ENCODE assay signal across 29 mouse cellular contexts in the genomic region with DNA sequence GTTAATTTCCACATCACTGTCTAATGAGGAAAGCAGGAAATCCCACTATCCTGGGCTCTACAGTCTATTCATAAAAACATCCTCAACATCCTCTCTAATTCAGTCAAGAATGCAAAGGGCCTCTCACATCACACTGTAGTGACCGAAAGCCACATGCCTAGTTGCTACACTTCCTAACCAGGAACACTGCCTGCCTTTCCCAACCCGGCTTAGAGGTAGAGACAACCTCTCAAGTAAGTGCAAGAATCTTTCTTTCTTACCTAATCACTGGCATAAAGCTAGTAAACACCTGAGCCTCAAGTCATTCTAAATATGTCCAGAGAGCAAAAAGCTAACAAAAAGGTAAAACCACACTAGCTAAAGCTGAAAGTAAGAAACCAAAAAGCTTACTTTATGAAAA.
DNase-seq lines count a peak whose midpoint lies in the region; ATAC-seq and TF ChIP-seq lines count a peak whose summit lies in the region.
"Had no signal": no experiment of that assay in that cellular context is flagged by ENCODE, and none has a peak within 500 bp of the region (broad histone marks: within the 10 kb centered on the region; RNA-seq: fewer than 3 reads in every experiment).

No protein-coding gene starts in this region.

- WGBS in liver, embryonic 15.5 days (ENCODE audit: insufficient replicate concordance): 57% methylated on average over 2 of the region's 2 CpGs
- WGBS in liver, embryonic 12.5 days (ENCODE audit: insufficient replicate concordance): 70% methylated on average over 2 of the region's 2 CpGs

- no peak for ATAC-seq in liver, embryonic 15.5 days (ENCODE audit: insufficient read depth)
- ATAC-seq in liver, embryonic 12.5 days: no peak
- ATAC-seq in granulocyte monocyte progenitor cell, adult 5-6 weeks (replicated peaks; ENCODE audit: poor library complexity, severe bottlenecking): peak; percentile 84
- ATAC-seq: forebrain, embryonic 14.5 days; intestine, postnatal 0 days; midbrain, embryonic 15.5 days had no signal

- no peak overlapping the region for H3K4me2 ChIP-seq in liver, embryonic 15.5 days
- no peak overlapping the region for H3K4me2 ChIP-seq in liver, embryonic 12.5 days
- H3K4me2 ChIP-seq: hindbrain, embryonic 14.5 days; limb, embryonic 12.5 days; liver, embryonic 13.5 days; midbrain, embryonic 15.5 days; neural tube, embryonic 15.5 days had no signal

- no peak overlapping the region for H3K9ac ChIP-seq in liver, embryonic 15.5 days
- no peak overlapping the region for H3K9ac ChIP-seq in liver, embryonic 12.5 days
- H3K9ac ChIP-seq: hindbrain, embryonic 14.5 days; limb, embryonic 12.5 days; liver, embryonic 13.5 days; midbrain, embryonic 15.5 days; neural tube, embryonic 15.5 days had no signal

- TF ChIP-seq CTCF in layer of hippocampus, adult 2 months (conservative IDR thresholded peaks at IDR 0.05): no peak

- no peaks in the 10 kb centered on the region for H3K9me3 ChIP-seq in liver, embryonic 15.5 days (replicated peaks)
- no peaks in the 10 kb centered on the region for H3K9me3 ChIP-seq in liver, embryonic 12.5 days (replicated peaks)
- H3K9me3 ChIP-seq: limb, embryonic 12.5 days; liver, embryonic 13.5 days; midbrain, embryonic 10.5 days; midbrain, embryonic 15.5 days; neural tube, embryonic 15.5 days had no signal

- H3K27me3 ChIP-seq in liver, embryonic 15.5 days: no peaks in the 10 kb centered on the region
- H3K27me3 ChIP-seq in liver, embryonic 12.5 days (replicated peaks): no peaks in the 10 kb centered on the region
- H3K27me3 ChIP-seq: CH12.LX; limb, embryonic 12.5 days; liver, embryonic 13.5 days; midbrain, embryonic 15.5 days; neural tube, embryonic 15.5 days had no signal

- H3K36me3 ChIP-seq in liver, embryonic 15.5 days (replicated peaks): no peaks in the 10 kb centered on the region
- H3K36me3 ChIP-seq in liver, embryonic 12.5 days: no peaks in the 10 kb centered on the region
- H3K36me3 ChIP-seq: limb, embryonic 12.5 days; liver, embryonic 13.5 days; midbrain, embryonic 15.5 days; neural tube, embryonic 15.5 days had no signal

- no peak overlapping the region for H3K4me3 ChIP-seq in liver, embryonic 15.5 days (replicated peaks)
- no peak overlapping the region for H3K4me3 ChIP-seq in liver, embryonic 12.5 days
- no peak overlapping the region for H3K4me3 ChIP-seq in layer of hippocampus, adult 2 months
- H3K4me3 ChIP-seq: limb, embryonic 12.5 days; liver, embryonic 13.5 days; midbrain, embryonic 10.5 days; midbrain, embryonic 15.5 days; neural tube, embryonic 15.5 days had no signal

- DNase-seq in lung, postnatal 25 days (ENCODE audit: low spot score): peak; percentile 46
- no peak for DNase-seq in lung, postnatal 14 days
- DNase-seq in left cerebral cortex, adult 8-10 months (ENCODE audit: low spot score in 2 of 2): no peak
- no peak for DNase-seq in layer of hippocampus, adult 2 months (ENCODE audit: low spot score in 2 of 2)
- DNase-seq: adrenal gland, adult 8-10 months; cerebellum, adult 11 months; cerebellum, adult 9-10 months; cerebellum, postnatal 36 days; gastrocnemius, postnatal 14 days; heart, postnatal 4 days; kidney, adult 9 months; kidney, postnatal 10 days; layer of hippocampus, adult 9-11 months; liver, embryonic 13.5 days; retina, postnatal 1 day; right cerebral cortex, postnatal 14 days; thymus, postnatal 4 days had no signal

- peak overlapping the region; percentile 1; the same call in 1 of the 2 replicates for H3K27ac ChIP-seq in liver, embryonic 15.5 days (replicated peaks)
- no peak overlapping the region for H3K27ac ChIP-seq in liver, embryonic 12.5 days
- H3K27ac ChIP-seq in layer of hippocampus, adult 2 months: no peak overlapping the region
- H3K27ac ChIP-seq: hindbrain, embryonic 14.5 days; limb, embryonic 12.5 days; liver, embryonic 13.5 days; macrophage; midbrain, embryonic 10.5 days; midbrain, embryonic 15.5 days; neural tube, embryonic 15.5 days had no signal

- peaks cover 16% of the 10 kb centered on the region for H3K4me1 ChIP-seq in liver, embryonic 15.5 days (replicated peaks)
- H3K4me1 ChIP-seq in liver, embryonic 12.5 days: peaks cover 21% of the 10 kb centered on the region
- H3K4me1 ChIP-seq: limb, embryonic 12.5 days; midbrain, embryonic 10.5 days; midbrain, embryonic 15.5 days; neural tube, embryonic 15.5 days had no signal
